Mouse (Mus musculus) intestine, postnatal 0 days (tissue): ENCODE data around the gene Acoxl. TPM values are rescaled to one million over a fixed set of nuclear protein-coding genes. Genes with fewer than 3 reads are reported as not detected.

Experiments
- ATAC-seq: fragments of 200-750 bp; cut with Nextera tagmentation; 2 replicates; pipeline ENCODE4 v1.8.0; 2017; ENCODE audit warnings: mild to moderate bottlenecking, moderate TSS enrichment, moderate library complexity
- H3K27ac ChIP-seq: fragments of 300-500 bp; sonication (generic); 2 replicates; pipeline ENCODE4 v1.5.1; 2014; ENCODE audit warnings: mild to moderate bottlenecking, low read depth, low read length, moderate library complexity
- H3K27me3 ChIP-seq: fragments of 300-500 bp; sonication (generic); replicated peaks from 2 replicates; pipeline ENCODE4 v1.6.1; 2014; ENCODE audit warnings: low read length, mixed read lengths; ENCODE audit not compliant: control insufficient read depth, insufficient read depth
- H3K36me3 ChIP-seq: fragments of 300-500 bp; sonication (generic); 2 replicates; pipeline ENCODE4 v1.6.1; 2014; ENCODE audit warnings: mild to moderate bottlenecking, moderate library complexity; ENCODE audit not compliant: control insufficient read depth, insufficient read depth
- H3K4me1 ChIP-seq: fragments of 300-500 bp; sonication (generic); replicated peaks from 2 replicates; pipeline ENCODE4 v1.6.1; 2014; ENCODE audit warnings: antibody characterized with exemption, low read length, mixed read lengths; ENCODE audit not compliant: control insufficient read depth, insufficient read depth
- H3K4me2 ChIP-seq: fragments of 300-500 bp; sonication (generic); replicated peaks from 2 replicates; pipeline ENCODE4 v1.6.1; 2014; ENCODE audit warnings: low read depth, mild to moderate bottlenecking, moderate library complexity
- H3K4me3 ChIP-seq: fragments of 300-500 bp; sonication (generic); 2 replicates; pipeline ENCODE4 v1.5.1; 2014; ENCODE audit warnings: low read depth, low read length
- H3K9ac ChIP-seq: fragments of 300-500 bp; sonication (generic); 2 replicates; pipeline ENCODE4 v1.6.1; 2014; ENCODE audit warnings: mild to moderate bottlenecking, low read depth, low read length
- H3K9me3 ChIP-seq: fragments of 300-500 bp; sonication (generic); 2 replicates; pipeline ENCODE4 v1.6.1; 2016; ENCODE audit warnings: mixed run types; ENCODE audit not compliant: control insufficient read depth
- CTCF ChIP-seq: sonication (generic); IDR thresholded peaks from 2 replicates; pipeline ENCODE4 v1.5.1; 2016; ENCODE audit warnings: low read depth, mild to moderate bottlenecking, control low read depth, antibody characterized with exemption, moderate library complexity
- WGBS: fragments of 180-500 bp; shearing (Covaris S2); extraction: QIAGEN DNeasy Blood & Tissue Kit; methylation state at CpG from one replicate; pipeline ENCODE4 v1.1.7; 2014; 5-methylcytosine and 5-hydroxymethylcytosine counted together
- polyA plus RNA-seq: library from polyadenylated mRNA; unstranded; fragments of >200 nt; fragmentation: Nextera tagmentation; extraction: Ambion mirVana; gene quantifications from 2 replicates; pipeline ENCODE4 v1.2.1, GENCODE M21; 2015

Acoxl gene
- polyA plus RNA-seq, 1 experiment from 2014 or later, result 0.25 TPM

GRCm38 (mm10) chr2:128060213-128060612 lies 221.5 kb downstream of the Acoxl start:
- Histone ChIP-seq H3K4me3 (no peak overlapping the region), H3K27ac (no peak overlapping the region), H3K27me3 (no peaks in the 10 kb centered on the region), H3K9ac (no peak overlapping the region), H3K9me3 (no peaks in the 10 kb centered on the region), H3K4me1 (no peaks in the 10 kb centered on the region), H3K36me3 (no peaks in the 10 kb centered on the region), H3K4me2 (no peak overlapping the region)
- 69% methylated on average over 6 of the region's 6 CpGs for WGBS
- TF ChIP-seq CTCF, result no peak
- no peak for ATAC-seq

GRCm38 (mm10) chr2:128060680-128061287 lies 222.1 kb downstream of the Acoxl start:
- ATAC-seq, result no peak
- Histone ChIP-seq H3K4me2 (no peak overlapping the region), H3K9ac (no peak overlapping the region), H3K4me3 (no peak overlapping the region), H3K9me3 (no peaks in the 10 kb centered on the region), H3K27ac (no peak overlapping the region), H3K36me3 (no peaks in the 10 kb centered on the region), H3K4me1 (no peaks in the 10 kb centered on the region), H3K27me3 (no peaks in the 10 kb centered on the region)
- 58% methylated on average over 6 of the region's 6 CpGs for WGBS
- no peak for TF ChIP-seq CTCF

GRCm38 (mm10) chr2:128061491-128061890 lies 222.8 kb downstream of the Acoxl start:
- Histone ChIP-seq H3K9ac (no peak overlapping the region), H3K36me3 (no peaks in the 10 kb centered on the region), H3K4me1 (no peaks in the 10 kb centered on the region), H3K4me3 (no peak overlapping the region), H3K27me3 (no peaks in the 10 kb centered on the region), H3K9me3 (no peaks in the 10 kb centered on the region), H3K4me2 (no peak overlapping the region), H3K27ac (no peak overlapping the region)
- WGBS, result 68% methylated on average over 7 of the region's 7 CpGs
- no peak for TF ChIP-seq CTCF
- ATAC-seq, result no peak

- Histone ChIP-seq H3K27me3 (no peaks in the 10 kb centered on the region), H3K27ac (no peak overlapping the region), H3K9me3 (no peaks in the 10 kb centered on the region), H3K4me1 (no peaks in the 10 kb centered on the region), H3K36me3 (no peaks in the 10 kb centered on the region), H3K4me2 (no peak overlapping the region), H3K4me3 (no peak overlapping the region), H3K9ac (no peak overlapping the region)
- 90% methylated on average over 6 of the region's 6 CpGs for WGBS
- no peak for TF ChIP-seq CTCF
- ATAC-seq, result no peak
These were observed 224.1 kb downstream of the Acoxl start for GRCm38 (mm10) chr2:128062756-128063155.

- ATAC-seq, result no peak
- no peaks in the 10 kb centered on the region for H3K9me3 ChIP-seq
- no peak overlapping the region for H3K27ac ChIP-seq
- H3K4me2 ChIP-seq, result no peak overlapping the region
- 80% methylated on average over 2 of the region's 2 CpGs for WGBS
- H3K27me3 ChIP-seq, result no peaks in the 10 kb centered on the region
- no peaks in the 10 kb centered on the region for H3K4me1 ChIP-seq
- H3K36me3 ChIP-seq, result no peaks in the 10 kb centered on the region
- TF ChIP-seq CTCF, result no peak
- H3K9ac ChIP-seq, result no peak overlapping the region
- no peak overlapping the region for H3K4me3 ChIP-seq
These were observed 226.3 kb downstream of the Acoxl start for GRCm38 (mm10) chr2:128065013-128065412.

- H3K4me2 ChIP-seq, result no peak overlapping the region
- no peak for ATAC-seq
- no peak for TF ChIP-seq CTCF
- no peak overlapping the region for H3K9ac ChIP-seq
- no peak overlapping the region for H3K27ac ChIP-seq
- H3K4me3 ChIP-seq, result no peak overlapping the region
- no peaks in the 10 kb centered on the region for H3K4me1 ChIP-seq
- 88% methylated on average over 2 of the region's 2 CpGs for WGBS
- H3K9me3 ChIP-seq, result no peaks in the 10 kb centered on the region
- H3K36me3 ChIP-seq, result no peaks in the 10 kb centered on the region
- H3K27me3 ChIP-seq, result no peaks in the 10 kb centered on the region
These were observed 226.9 kb downstream of the Acoxl start for GRCm38 (mm10) chr2:128065576-128065975.

GRCm38 (mm10) chr2:128067162-128067561 lies 228.5 kb downstream of the Acoxl start:
- Histone ChIP-seq H3K9me3 (no peaks in the 10 kb centered on the region), H3K36me3 (no peaks in the 10 kb centered on the region), H3K27ac (no peak overlapping the region), H3K4me2 (no peak overlapping the region), H3K9ac (no peak overlapping the region), H3K4me3 (no peak overlapping the region), H3K27me3 (no peaks in the 10 kb centered on the region), H3K4me1 (no peaks in the 10 kb centered on the region)
- 75% methylated on average over 3 of the region's 3 CpGs for WGBS
- no peak for TF ChIP-seq CTCF
- no peak for ATAC-seq
